Mouse (Mus musculus) small intestine, adult 2 months (tissue): ENCODE measurements around the gene Gm10974.

Source experiments
- CTCF ChIP-seq: fragments of 200-500 bp; IDR thresholded peaks from 2 replicates; pipeline ENCODE4 v1.5.1; 2012; ENCODE audit warnings: low read depth, mild to moderate bottlenecking, control low read depth, inconsistent platforms, low read length, moderate library complexity, mixed read lengths; ENCODE audit not compliant: insufficient replicate concordance, insufficient read length; ENCODE audit errors: extremely low read depth
- POLR2A ChIP-seq: fragments of 200-500 bp; IDR thresholded peaks from 2 replicates; pipeline ENCODE4 v1.6.1; 2012; ENCODE audit warnings: low read depth, mild to moderate bottlenecking, control low read depth, inconsistent platforms, low read length, moderate library complexity

- TF ChIP-seq CTCF (no peak), POLR2A (no peak)
These were observed 10.0 kb downstream of the Gm10974 start for GRCm38 (mm10) chr7:66375736-66376135.
